Mouse (Mus musculus) testis, adult 2 months (tissue): Measurements from ENCODE around the gene Ctxn1. TPM values are rescaled to one million over a fixed set of nuclear protein-coding genes. Genes with fewer than 3 reads are reported as not detected.

ENCODE experiments used
- H3K27ac ChIP-seq: fragments of 200-500 bp; 2 replicates; pipeline ENCODE4 v1.5.1; 2012; ENCODE audit warnings: low read depth, low read length; ENCODE audit not compliant: control insufficient read depth, insufficient read depth
- H3K27me3 ChIP-seq: fragments of 200-500 bp; 2 replicates; pipeline ENCODE4 v1.6.1; 2012; ENCODE audit warnings: mild to moderate bottlenecking, low read length, moderate library complexity; ENCODE audit not compliant: control insufficient read depth, insufficient read depth
- H3K36me3 ChIP-seq: fragments of 200-500 bp; 2 replicates; pipeline ENCODE4 v1.6.1; 2012; ENCODE audit warnings: mild to moderate bottlenecking, low read length; ENCODE audit not compliant: control insufficient read depth, insufficient read depth
- H3K4me1 ChIP-seq: fragments of 200-500 bp; 2 replicates; pipeline ENCODE4 v1.6.1; 2012; ENCODE audit warnings: low read length; ENCODE audit not compliant: control insufficient read depth, insufficient read depth
- H3K4me3 ChIP-seq: fragments of 200-500 bp; 2 replicates; pipeline ENCODE4 v1.5.1; 2012; ENCODE audit warnings: low read depth, mild to moderate bottlenecking, low read length, moderate library complexity, mixed read lengths; ENCODE audit not compliant: control insufficient read depth
- CTCF ChIP-seq: fragments of 200-500 bp; IDR thresholded peaks from 2 replicates; pipeline ENCODE4 v1.5.1; 2012; ENCODE audit warnings: low read depth, mild to moderate bottlenecking, inconsistent platforms, low read length, moderate library complexity; ENCODE audit not compliant: control insufficient read depth, insufficient read depth, insufficient replicate concordance
- POLR2A ChIP-seq: fragments of 200-500 bp; IDR thresholded peaks from 2 replicates; pipeline ENCODE4 v1.6.1; 2012; ENCODE audit warnings: low read depth, mild to moderate bottlenecking, inconsistent platforms, low read length, moderate library complexity; ENCODE audit not compliant: control insufficient read depth
- polyA plus RNA-seq: library from polyadenylated mRNA; depleted of rRNA; stranded (reverse); fragments of >200 nt; gene quantifications from 2 replicates; pipeline ENCODE4 v1.2.3, GENCODE M21; 2012

Gene Ctxn1
- polyA plus RNA-seq, 1 experiment, result 66.4 TPM

GRCm38 (mm10) chr8:4219617-4220016 lies 39.5 kb downstream of the Ctxn1 start:
- H3K27ac ChIP-seq, result no peak overlapping the region
- H3K4me1 ChIP-seq, result peaks cover 19% of the 10 kb centered on the region
- H3K36me3 ChIP-seq, result no peaks in the 10 kb centered on the region
- H3K27me3 ChIP-seq, result 0 out of 2 replicates have a peak, but pooled peaks cover 2% of the 10 kb centered on the region
- H3K4me3 ChIP-seq, result no peak overlapping the region
- no peak for TF ChIP-seq POLR2A

- 0 out of 2 replicates have a peak, but pooled peaks cover 2% of the 10 kb centered on the region for H3K27me3 ChIP-seq
- no peaks in the 10 kb centered on the region for H3K36me3 ChIP-seq
- peak within 1 kb of the TSS; percentile 4; the same call in 1 of the 2 replicates for H3K4me3 ChIP-seq
- TF ChIP-seq CTCF, result no peak
- no peak for TF ChIP-seq POLR2A
- H3K27ac ChIP-seq, result no peak within 1 kb of the TSS
- peaks cover 37% of the 10 kb centered on the region for H3K4me1 ChIP-seq
Observed at GRCm38 (mm10) chr8:4216791-4217621, 42.1 kb downstream of the Ctxn1 start, which contains the start of gene Prr36. Prr36 (minus strand) TSS chr8:4217459.

GRCm38 (mm10) chr8:4216296-4216695 lies 42.8 kb downstream of the Ctxn1 start:
- 0 out of 2 replicates have a peak, but pooled peaks cover 2% of the 10 kb centered on the region for H3K27me3 ChIP-seq
- peaks cover 37% of the 10 kb centered on the region for H3K4me1 ChIP-seq
- H3K4me3 ChIP-seq, result peak overlapping the region; percentile 4; the same call in 1 of the 2 replicates
- H3K36me3 ChIP-seq, result no peaks in the 10 kb centered on the region
- no peak overlapping the region for H3K27ac ChIP-seq
- TF ChIP-seq POLR2A, result no peak
- no peak for TF ChIP-seq CTCF

- H3K27me3 ChIP-seq, result 0 out of 2 replicates have a peak, but pooled peaks cover 2% of the 10 kb centered on the region
- H3K27ac ChIP-seq, result peak overlapping the region; percentile 76
- peaks cover 37% of the 10 kb centered on the region for H3K4me1 ChIP-seq
- peak overlapping the region; percentile 63 for H3K4me3 ChIP-seq
- no peaks in the 10 kb centered on the region for H3K36me3 ChIP-seq
- no peak for TF ChIP-seq CTCF
- no peak; the same call in 1 of the 2 replicates for TF ChIP-seq POLR2A
Observed at GRCm38 (mm10) chr8:4214006-4214980, 44.8 kb downstream of the Ctxn1 start.

- Histone ChIP-seq H3K4me3 (peak overlapping the region; percentile 63), H3K4me1 (peaks cover 37% of the 10 kb centered on the region), H3K27me3 (0 out of 2 replicates have a peak, but pooled peaks cover 2% of the 10 kb centered on the region), H3K27ac (peak overlapping the region; percentile 76), H3K36me3 (no peaks in the 10 kb centered on the region)
- TF ChIP-seq CTCF (no peak), POLR2A (no peak)
Observed at GRCm38 (mm10) chr8:4213210-4214005, 45.7 kb downstream of the Ctxn1 start.

GRCm38 (mm10) chr8:4212809-4213209 lies 46.3 kb downstream of the Ctxn1 start:
- Histone ChIP-seq H3K27ac (no peak overlapping the region), H3K4me1 (peaks cover 37% of the 10 kb centered on the region), H3K36me3 (no peaks in the 10 kb centered on the region), H3K4me3 (peak overlapping the region; percentile 20; the same call in 1 of the 2 replicates), H3K27me3 (0 out of 2 replicates have a peak, but pooled peaks cover 2% of the 10 kb centered on the region)
- no peak for TF ChIP-seq CTCF
- TF ChIP-seq POLR2A, result no peak
